Comparison of ENCODE assay signal across 21 mouse cellular contexts in genomic region chr7:46200021-46200420, GRCm38 (mm10). TPM values are rescaled to one million over a fixed set of nuclear protein-coding genes. Genes with fewer than 3 reads are reported as not detected.
"Had no signal": no experiment of that assay in that cellular context is flagged by ENCODE, and none has a peak within 500 bp of the region (broad histone marks: within the 10 kb centered on the region; RNA-seq: fewer than 3 reads in every experiment).

No protein-coding gene starts in this region.

- H3K27me3 ChIP-seq: limb, embryonic 13.5 days had no signal

- H3K4me3 ChIP-seq: limb, embryonic 13.5 days; midbrain, embryonic 10.5 days; myocyte; neural tube, embryonic 15.5 days had no signal

- H3K36me3 ChIP-seq: limb, embryonic 13.5 days; midbrain, embryonic 10.5 days; neural tube, embryonic 15.5 days had no signal

- H3K9ac ChIP-seq: limb, embryonic 13.5 days; liver, embryonic 14.5 days; neural tube, embryonic 15.5 days had no signal

- H3K4me2 ChIP-seq: limb, embryonic 13.5 days; neural tube, embryonic 15.5 days had no signal

- H3K27ac ChIP-seq: kidney, postnatal 0 days; limb, embryonic 13.5 days; liver, embryonic 14.5 days; midbrain, embryonic 10.5 days; neural tube, embryonic 15.5 days had no signal

- ATAC-seq: intestine, postnatal 0 days had no signal

- H3K9me3 ChIP-seq: limb, embryonic 13.5 days; midbrain, embryonic 10.5 days; neural tube, embryonic 15.5 days had no signal

- DNase-seq: kidney, adult 9 months; kidney, postnatal 36 days; layer of hippocampus, adult 9-11 months; layer of hippocampus, postnatal 36 days; lung, adult 18-20 months; lung, postnatal 36 days; midbrain, embryonic 14.5 days; right cerebral cortex, adult 18-20 months; right cerebral cortex, postnatal 4 days; spleen, adult 18-20 months had no signal

RNA-seq across cellular contexts. Expression of gene Abcc8, which starts 20.2 kb away (rescaled TPM):
- polyA plus RNA-seq: liver, adult 2 months had no signal

RNA-seq across cellular contexts. Expression of gene Ush1c, which starts 38.3 kb away (rescaled TPM):
- polyA plus RNA-seq: liver, adult 2 months; myocyte had no signal

RNA-seq across cellular contexts. Expression of gene Otog, which starts 40.8 kb away (rescaled TPM):
- polyA plus RNA-seq: intestine, postnatal 0 days; kidney, postnatal 0 days; liver, adult 2 months; liver, embryonic 14.5 days; lung, embryonic 16.5 days; midbrain, embryonic 10.5 days; neural tube, embryonic 11.5 days; stomach, embryonic 14.5 days had no signal
